Mouse (Mus musculus): ENCODE data around the gene Pbx4.

Gene Pbx4

GRCm38 (mm10) chr8:69879678-69880077, 47.4 kb downstream of the Pbx4 start:
- ChIA-PET POLR2A (interaction anchor here in 3 of 4 experiments (0.6 to 1.5 kb wide), 7 partner anchors 9 to 59 kb away, joined by 3 to 9 read pairs (median 3); no protein-coding TSS in a partner anchor), CTCF (interaction anchor here in 1 of 4 experiments (0.7 to 1.1 kb wide), 3 partner anchors 8 to 29 kb away, joined by 3 to 4 read pairs (median 3); partner anchors contain the start of gene Cilp2)

- CTCF ChIA-PET = interaction anchor here in 1 of 4 experiments (1.1 kb wide), 1 partner anchor 10 kb away, joined by 3 read pairs; no protein-coding TSS in a partner anchor
- POLR2A ChIA-PET = interaction anchor here in 1 of 4 experiments (1.0 kb wide), 2 partner anchors 21 to 23 kb away, joined by 3 read pairs; partner anchors contain the start of genes Ndufa13, Tssk6 and Yjefn3
Observed at GRCm38 (mm10) chr8:69880841-69881240, 48.5 kb downstream of the Pbx4 start.

- ChIA-PET CTCF (interaction anchor here in 1 of 4 experiments (1.7 kb wide), 1 partner anchor 13 kb away, joined by 6 read pairs; no protein-coding TSS in a partner anchor), POLR2A (interaction anchor here in 1 of 4 experiments (1.1 to 1.7 kb wide), 2 partner anchors 10 to 21 kb away, joined by 3 to 4 read pairs; partner anchors contain the start of genes Ndufa13 and Yjefn3)
Observed at GRCm38 (mm10) chr8:69881261-69881865, 49.1 kb downstream of the Pbx4 start.

- CTCF ChIA-PET = interaction anchor here in 2 of 4 experiments (0.6 to 1.7 kb wide), 4 partner anchors 12 to 31 kb away, joined by 3 to 6 read pairs (median 4); partner anchors contain the start of genes Ndufa13 (in 1 of the 2) and Yjefn3 (in 1 of the 2)
- POLR2A ChIA-PET = interaction anchor here in 3 of 4 experiments (0.6 to 6.2 kb wide), 13 partner anchors 9 to 701 kb away, joined by 3 to 32 read pairs (median 4); partner anchors contain the start of genes Ndufa13 (in 2 of the 3), Yjefn3 (in 2 of the 3), Tssk6 (in 1 of the 3) and Zfp868 (in 1 of the 3)
Observed at GRCm38 (mm10) chr8:69882021-69882756, 49.9 kb downstream of the Pbx4 start.

- ChIA-PET POLR2A (interaction anchor here in 2 of 4 experiments (0.6 to 6.2 kb wide), 22 partner anchors 8 to 308 kb away, joined by 3 to 32 read pairs (median 4); partner anchors contain the start of genes Ndufa13 (in 2 of the 2), Tssk6 (in 2 of the 2), Yjefn3 (in 2 of the 2) and Atp13a1 (in 1 of the 2)), CTCF (interaction anchor here in 3 of 4 experiments (0.6 to 1.7 kb wide), 11 partner anchors 11 to 997 kb away, joined by 3 to 6 read pairs (median 4); partner anchors contain the start of genes Ndufa13 (in 1 of the 3), Yjefn3 (in 1 of the 3) and Zfp868 (in 1 of the 3))
Observed at GRCm38 (mm10) chr8:69882833-69883600, 50.7 kb downstream of the Pbx4 start.

- ChIA-PET POLR2A (interaction anchor here in 3 of 4 experiments (0.8 to 6.2 kb wide), 17 partner anchors 8 to 259 kb away, joined by 3 to 32 read pairs (median 6); partner anchors contain the start of genes Atp13a1 (in 1 of the 3), Lpar2 (in 1 of the 3), Ndufa13 (in 1 of the 3) and Pbx4 (in 1 of the 3)), CTCF (interaction anchor here in 3 of 4 experiments (0.6 to 1.7 kb wide), 9 partner anchors 8 to 730 kb away, joined by 3 to 5 read pairs (median 3); partner anchors contain the start of genes Ndufa13 (in 1 of the 3), Yjefn3 (in 1 of the 3) and Zfp868 (in 1 of the 3))
Observed at GRCm38 (mm10) chr8:69884141-69884540, 51.9 kb downstream of the Pbx4 start.

- ChIA-PET POLR2A (interaction anchor here in 3 of 4 experiments (0.5 to 6.2 kb wide), 19 partner anchors 8 to 262 kb away, joined by 3 to 32 read pairs (median 4); partner anchors contain the start of genes Lpar2 (in 1 of the 3), Ndufa13 (in 1 of the 3), Tssk6 (in 1 of the 3) and Yjefn3 (in 1 of the 3)), CTCF (interaction anchor here in 3 of 4 experiments (0.7 to 1.5 kb wide), 5 partner anchors 9 to 262 kb away, joined by 3 to 7 read pairs (median 4); partner anchors contain the start of gene Zfp868 (in 1 of the 3))
Observed at GRCm38 (mm10) chr8:69887289-69888243, 55.3 kb downstream of the Pbx4 start, which contains the start of gene Cilp2. Cilp2 (minus strand) TSS chr8:69887687.

- ChIA-PET POLR2A (interaction anchor here (0.5 to 6.2 kb wide), 9 partner anchors 8 to 263 kb away, joined by 3 to 32 read pairs (median 4); partner anchors contain the start of genes Lpar2 (in 1 of the 4), Ndufa13 (in 1 of the 4), Tssk6 (in 1 of the 4) and Yjefn3 (in 1 of the 4)), CTCF (interaction anchor here in 1 of 4 experiments (0.9 to 1.5 kb wide), 2 partner anchors 13 to 263 kb away, joined by 3 to 5 read pairs; partner anchors contain the start of gene Zfp868)
Observed at GRCm38 (mm10) chr8:69888244-69888866, 56.1 kb downstream of the Pbx4 start.

GRCm38 (mm10) chr8:69888902-69889301, 56.6 kb downstream of the Pbx4 start:
- ChIA-PET CTCF (interaction anchor here in 1 of 4 experiments (0.9 kb wide), 1 partner anchor 13 kb away, joined by 3 read pairs; no protein-coding TSS in a partner anchor), POLR2A (interaction anchor here (0.6 to 1.3 kb wide), 5 partner anchors 9 to 67 kb away, joined by 3 to 6 read pairs (median 3); partner anchors contain the start of gene Lpar2 (in 1 of the 4))

- POLR2A ChIA-PET = interaction anchor here in 3 of 4 experiments (0.6 to 2.4 kb wide), 27 partner anchors 9 to 562 kb away, joined by 3 to 17 read pairs (median 4); partner anchors contain the start of genes Ndufa13 (in 2 of the 3), Yjefn3 (in 2 of the 3), Gatad2a (in 1 of the 3) and Lpar2 (in 1 of the 3)
- CTCF ChIA-PET = interaction anchor here (0.6 to 2.2 kb wide), 30 partner anchors 11 to 562 kb away, joined by 3 to 15 read pairs (median 4); partner anchors contain the start of genes Yjefn3 (in 2 of the 4), Ndufa13 (in 1 of the 4), Tssk6 (in 1 of the 4) and Zfp868 (in 1 of the 4)
Observed at GRCm38 (mm10) chr8:69890813-69891241, 58.5 kb downstream of the Pbx4 start.

- POLR2A ChIA-PET = interaction anchor here (0.6 to 3.5 kb wide), 39 partner anchors 8 to 494 kb away, joined by 3 to 31 read pairs (median 4); partner anchors contain the start of genes Ndufa13 (in 3 of the 4), Yjefn3 (in 3 of the 4), Tssk6 (in 2 of the 4) and Zfp868 (in 2 of the 4)
- CTCF ChIA-PET = interaction anchor here (0.6 to 3.3 kb wide), 27 partner anchors 8 to 467 kb away, joined by 3 to 23 read pairs (median 4); partner anchors contain the start of genes Gatad2a (in 1 of the 4), Lpar2 (in 1 of the 4), Ndufa13 (in 1 of the 4) and Yjefn3 (in 1 of the 4)
Observed at GRCm38 (mm10) chr8:69893863-69894262, 61.6 kb downstream of the Pbx4 start.

- POLR2A ChIA-PET = interaction anchor here in 3 of 4 experiments (0.6 to 3.5 kb wide), 18 partner anchors 9 to 277 kb away, joined by 3 to 31 read pairs (median 4); partner anchors contain the start of genes Ndufa13 (in 2 of the 3), Tssk6 (in 2 of the 3), Yjefn3 (in 2 of the 3) and Tmem161a (in 1 of the 3)
Observed at GRCm38 (mm10) chr8:69894836-69895332, 62.6 kb downstream of the Pbx4 start.

GRCm38 (mm10) chr8:69895772-69896451, 63.6 kb downstream of the Pbx4 start:
- ChIA-PET CTCF (interaction anchor here in 1 of 4 experiments (0.6 to 1.4 kb wide), 2 partner anchors 9 to 14 kb away, joined by 3 read pairs; no protein-coding TSS in a partner anchor), POLR2A (interaction anchor here in 2 of 4 experiments (1.0 to 3.8 kb wide), 7 partner anchors 10 to 67 kb away, joined by 3 to 32 read pairs (median 3); partner anchors contain the start of gene Cilp2 (in 1 of the 2))

More at GRCm38 (mm10) chr8:69894836-69895332, 62.6 kb downstream of the Pbx4 start:
- CTCF ChIA-PET = interaction anchor here in 3 of 4 experiments (0.7 to 3.3 kb wide), 10 partner anchors 8 to 193 kb away, joined by 3 to 23 read pairs (median 6); partner anchors contain the start of genes Gatad2a (in 1 of the 3), Ndufa13 (in 1 of the 3) and Yjefn3 (in 1 of the 3)

Data from embryonic stem cell, embryonic (primary cell).